Mouse (Mus musculus) spleen, adult 2 months (tissue): ENCODE measurements around the gene Cbl.

Source experiments
- CTCF ChIP-seq: fragments of 200-500 bp; IDR thresholded peaks from 2 replicates; pipeline ENCODE4 v1.5.1; 2011; ENCODE audit warnings: mild to moderate bottlenecking, inconsistent platforms; ENCODE audit not compliant: insufficient read depth, insufficient read length, insufficient replicate concordance; ENCODE audit errors: extremely low read depth
- POLR2A ChIP-seq: fragments of 200-500 bp; IDR thresholded peaks from 2 replicates; pipeline ENCODE4 v1.6.1; 2011; ENCODE audit warnings: low read depth, low read length, inconsistent platforms

DNA sequence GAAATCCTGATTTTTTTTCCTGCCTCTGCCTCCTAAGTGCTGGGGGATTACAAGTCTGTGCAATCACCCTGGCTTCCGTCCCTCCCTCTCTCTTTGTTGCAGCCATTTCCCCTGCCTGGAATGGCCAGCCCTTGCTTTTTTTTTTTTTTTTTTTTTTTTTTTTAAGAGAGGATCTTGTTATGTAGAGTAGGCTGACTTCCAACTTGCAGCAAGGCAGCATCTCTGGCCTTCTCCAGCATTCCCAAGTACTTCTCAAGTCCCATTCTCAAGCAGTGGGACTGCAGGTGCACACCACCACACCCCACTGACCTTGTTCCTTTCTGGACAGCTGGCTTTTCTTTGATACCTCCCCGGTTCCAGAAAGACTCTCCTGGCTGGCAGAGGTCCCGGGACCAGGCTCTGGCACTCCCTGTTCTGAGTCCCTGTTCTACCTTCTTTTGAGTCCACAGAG, 106.5 kb downstream of the Cbl start:
- TF ChIP-seq CTCF (no peak), POLR2A (no peak)
